Mouse (Mus musculus): Measurements from ENCODE around the gene Olfr1161.
"Not testable (repeated sequence)": the region's sequence is repeated elsewhere in the genome, so short reads cannot be mapped to it uniquely, and the experiment has no call there.

Gene Olfr1161

DNA sequence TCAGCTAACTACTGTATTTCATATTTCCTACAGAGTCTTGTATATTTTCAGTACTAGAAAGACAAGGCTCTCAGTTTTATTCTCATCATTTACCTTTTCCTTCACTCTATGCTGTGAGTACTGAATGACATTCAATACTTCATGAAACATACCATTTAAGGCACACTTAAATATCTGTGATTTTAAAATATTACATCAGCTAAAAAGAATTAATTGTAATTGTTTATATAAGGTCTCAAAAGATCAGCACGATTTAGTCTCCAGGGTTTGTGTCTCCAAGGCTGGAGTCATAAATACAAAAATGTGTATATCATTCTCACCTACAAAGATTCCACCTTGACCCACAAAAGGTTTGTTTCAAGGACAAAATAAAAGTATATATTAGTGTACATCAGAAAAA is at the start of gene Olfr1161:
Gene Olfr1161 (plus strand): TSS at position 301 of the 400 bp plus-strand sequence.
- not testable (repeated sequence) for DNase-seq (ENCODE audit: low read depth, low spot score)

DNA sequence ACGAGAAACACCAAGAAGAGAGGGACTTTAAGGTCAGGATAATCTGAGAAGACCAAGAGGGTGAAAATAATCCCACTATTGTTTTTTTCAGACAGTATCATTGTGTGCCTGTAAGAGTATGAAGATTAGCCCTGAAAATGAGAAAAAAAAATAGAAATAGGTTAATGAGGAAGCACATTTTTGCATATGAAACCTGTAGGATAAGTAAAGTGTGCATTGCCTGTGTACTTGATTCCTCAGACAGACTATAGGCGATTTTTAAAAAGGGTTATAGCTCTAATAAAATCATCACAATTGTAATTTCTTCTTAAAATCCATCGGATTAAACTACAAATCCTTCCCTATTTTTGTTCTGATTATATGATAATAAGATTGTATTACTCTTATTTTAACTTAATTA is 48.0 kb upstream of the Olfr1161 start, which contains the start of gene Olfr74:
Gene Olfr74 (minus strand): TSS at position 101 of the 400 bp plus-strand sequence.
- no peak for DNase-seq (ENCODE audit: low read depth, low spot score)

DNA sequence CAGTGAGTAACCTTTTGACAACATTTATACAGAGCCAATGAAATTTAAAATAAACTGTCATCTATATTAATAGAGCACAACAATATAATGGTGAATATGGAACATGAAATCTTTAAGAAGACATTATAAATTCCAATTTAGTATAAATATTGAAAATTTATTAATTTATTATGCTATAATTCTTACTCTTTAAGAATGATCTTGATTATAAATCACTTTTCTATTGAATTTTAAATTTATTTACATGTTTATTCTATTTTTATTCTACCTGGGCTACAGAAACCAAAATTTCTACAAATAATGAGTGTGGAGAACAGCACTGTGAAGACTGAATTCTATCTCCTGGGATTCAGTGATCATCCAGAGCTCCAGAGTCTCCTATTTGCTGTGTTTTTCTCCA is 32.8 kb upstream of the Olfr1161 start, which contains the start of gene Olfr1158:
Gene Olfr1158 (plus strand): TSS at position 301 of the 400 bp plus-strand sequence.
- DNase-seq (ENCODE audit: low read depth, low spot score) = no peak

DNA sequence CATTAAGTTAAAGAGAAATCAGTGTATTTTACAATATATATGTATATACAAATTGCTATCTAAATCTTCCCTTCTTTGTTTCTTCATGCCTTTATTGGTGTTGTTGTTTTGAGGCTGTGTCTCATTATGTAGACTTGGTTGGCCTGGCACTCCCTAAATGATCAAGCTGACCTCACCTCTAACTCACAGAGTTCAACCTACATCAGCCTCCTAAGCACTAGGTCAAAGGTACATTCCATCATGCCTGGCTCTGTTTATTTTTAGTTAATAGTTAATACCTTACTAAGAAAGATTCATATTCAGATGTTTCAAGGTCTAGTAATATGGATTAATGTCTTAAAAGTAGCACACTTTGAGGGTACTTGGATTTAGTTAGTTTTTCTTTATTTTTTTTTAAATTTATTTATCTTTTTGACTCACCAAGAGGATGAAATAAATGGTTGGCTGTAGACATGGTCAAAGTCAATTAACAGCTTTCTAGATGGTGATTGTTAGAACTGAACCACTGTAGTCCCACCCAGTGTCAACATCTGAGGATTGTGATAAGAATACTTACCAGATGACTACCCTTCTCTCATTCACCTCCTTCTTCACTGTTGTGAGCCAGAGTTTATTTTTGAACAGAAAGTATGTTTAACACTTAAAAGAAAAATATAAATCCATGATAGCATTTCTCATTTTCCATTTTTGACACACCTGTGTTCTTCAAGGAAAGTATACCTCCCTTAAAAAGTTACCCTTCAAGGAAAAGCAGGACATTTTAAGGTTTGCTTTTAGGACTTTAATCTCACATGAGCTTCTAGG is 14.9 kb upstream of the Olfr1161 start, which contains the start of gene Olfr1160:
Gene Olfr1160 (minus strand): TSS at position 754 of the 804 bp plus-strand sequence.
- DNase-seq (ENCODE audit: low read depth, low spot score) = no peak

DNA sequence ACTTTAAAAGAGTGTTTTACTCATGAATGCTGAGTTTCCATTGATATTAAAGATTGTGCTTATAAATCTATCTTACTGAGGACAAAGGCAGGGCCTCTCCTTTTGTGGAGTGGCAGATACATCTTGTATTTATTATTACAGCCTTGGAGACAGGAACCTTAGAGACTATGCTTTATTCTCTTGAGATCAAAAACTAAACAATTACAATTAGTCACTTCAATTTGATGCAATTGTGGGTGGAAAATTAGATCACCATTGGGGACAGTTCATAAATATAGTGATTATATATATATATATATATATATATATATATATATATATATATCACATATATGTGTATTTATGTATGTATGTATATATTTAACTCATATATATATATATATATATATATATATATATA is 15.0 kb downstream of the Olfr1161 start, which contains the start of gene Olfr73:
Gene Olfr73 (minus strand): TSS at position 101 of the 400 bp plus-strand sequence.
- no peak for DNase-seq (ENCODE audit: low read depth, low spot score)

DNA sequence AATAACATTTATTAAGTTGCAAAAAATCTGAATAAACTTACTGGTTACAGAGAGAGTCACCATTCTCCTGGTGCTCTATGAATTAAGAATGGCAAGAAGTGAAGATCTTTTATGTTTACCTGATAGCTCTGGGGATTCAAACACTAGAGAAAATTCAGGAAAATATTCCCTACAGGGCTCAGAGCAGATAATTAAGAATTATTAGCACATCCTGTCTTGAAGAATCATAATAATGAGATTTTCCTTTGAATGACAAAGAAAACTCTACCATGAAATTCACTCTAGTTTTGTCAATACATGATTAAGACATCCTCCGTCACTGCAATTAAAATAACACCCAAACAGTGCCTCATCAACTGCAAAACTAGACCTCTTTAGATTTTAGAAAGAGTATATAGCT is 28.5 kb downstream of the Olfr1161 start, which contains the start of gene Olfr1162:
Gene Olfr1162 (minus strand): TSS at position 101 of the 400 bp plus-strand sequence.
- no peak for DNase-seq (ENCODE audit: low read depth, low spot score)

DNA sequence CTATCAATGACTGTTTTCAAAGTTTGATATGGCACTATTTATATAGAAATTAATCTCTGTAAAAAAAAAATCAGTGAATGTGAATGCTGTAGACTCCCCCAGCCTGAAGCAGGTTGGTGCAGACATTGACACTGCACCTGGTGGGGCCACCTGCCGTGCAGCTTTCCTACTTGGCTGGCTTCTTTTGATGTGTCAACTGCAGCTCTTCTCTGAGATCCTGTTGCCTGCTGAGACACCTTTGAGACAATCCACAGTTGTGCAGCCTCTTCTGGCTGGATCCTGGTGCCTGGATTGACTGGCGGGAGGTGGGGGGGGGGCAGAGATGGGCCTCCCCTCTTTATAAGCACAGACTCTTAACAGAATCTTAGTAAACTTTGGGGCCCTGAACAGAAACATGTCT is 41.0 kb downstream of the Olfr1161 start:
- no peak for DNase-seq (ENCODE audit: low read depth, low spot score)

DNA sequence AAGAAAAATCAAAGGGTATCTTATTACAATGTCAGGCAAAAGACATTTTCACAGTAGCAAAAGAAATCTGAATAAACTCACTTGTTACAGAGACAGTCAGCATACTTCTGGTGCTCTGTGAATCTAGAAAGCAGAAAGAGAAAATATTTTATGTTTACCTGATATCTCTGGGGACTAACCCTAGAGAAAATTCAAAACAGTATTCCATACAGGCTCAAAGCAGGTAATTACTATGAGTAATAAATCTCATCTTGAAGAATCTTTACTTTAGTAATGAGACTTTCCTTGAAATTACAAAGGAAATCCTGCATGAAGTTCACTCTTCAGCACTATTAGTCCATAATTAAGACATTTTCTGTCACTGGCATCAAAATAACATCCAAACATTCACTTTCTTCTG is 49.2 kb downstream of the Olfr1161 start, which contains the start of gene Olfr1163:
Gene Olfr1163 (minus strand): TSS at position 101 of the 400 bp plus-strand sequence.
- DNase-seq (ENCODE audit: low read depth, low spot score) = no peak

Measured in brain, embryonic 18.5 days (tissue).